Mouse (Mus musculus) adrenal gland, postnatal 4 days (tissue): ENCODE measurements around the gene Calm3. TPM values are rescaled to one million over a fixed set of nuclear protein-coding genes. Genes with fewer than 3 reads are reported as not detected.

Source experiments
- DNase-seq, 2 experiments: peaks; one replicate each; pipeline ENCODE4 v3.0.0; 2021 to 2022; ENCODE audit warnings: low spot score in 2 of 2, mixed read lengths in 2 of 2
- total RNA-seq, 2 experiments: library from RNA; stranded (reverse); gene quantifications; 2 replicates each; pipeline ENCODE4 v1.2.3; 2021

The Calm3 gene
- total RNA-seq, 2 experiments from 2014 or later = 330 to 344 TPM

- peak; percentile 70 to 77 for DNase-seq
Measured at GRCm38 (mm10) chr7:16891641-16892351, 32.1 kb downstream of the Calm3 start, which contains the start of gene Gng8. Gng8 (plus strand) TSS chr7:16891786.

GRCm38 (mm10) chr7:16890944-16891343 is 33.0 kb downstream of the Calm3 start:
- no peak for DNase-seq

- DNase-seq = no peak
Measured at GRCm38 (mm10) chr7:16890536-16890935, 33.4 kb downstream of the Calm3 start.

GRCm38 (mm10) chr7:16885905-16886304 is 38.0 kb downstream of the Calm3 start:
- no peak for DNase-seq

GRCm38 (mm10) chr7:16885271-16885776 is 38.6 kb downstream of the Calm3 start:
- no peak for DNase-seq

GRCm38 (mm10) chr7:16884334-16884733 is 39.6 kb downstream of the Calm3 start:
- no peak for DNase-seq

- no peak for DNase-seq
Measured at GRCm38 (mm10) chr7:16883162-16883561, 40.8 kb downstream of the Calm3 start.

- DNase-seq = no peak
Measured at GRCm38 (mm10) chr7:16880615-16881014, 43.3 kb downstream of the Calm3 start.

GRCm38 (mm10) chr7:16879796-16880547 is 43.9 kb downstream of the Calm3 start:
- DNase-seq = no peak

GRCm38 (mm10) chr7:16877717-16878116 is 46.2 kb downstream of the Calm3 start:
- no peak for DNase-seq

- no peak for DNase-seq
Measured at GRCm38 (mm10) chr7:16876608-16877007, 47.3 kb downstream of the Calm3 start.

- DNase-seq = no peak
Measured at GRCm38 (mm10) chr7:16876006-16876405, 47.9 kb downstream of the Calm3 start.

- no peak for DNase-seq
Measured at GRCm38 (mm10) chr7:16875326-16875725, 48.6 kb downstream of the Calm3 start.

- DNase-seq = no peak
Measured at GRCm38 (mm10) chr7:16875310-16875325, 48.8 kb downstream of the Calm3 start, which contains the start of gene Dact3. Dact3 (plus strand) TSS chr7:16875317.

GRCm38 (mm10) chr7:16874756-16875309 is 49.1 kb downstream of the Calm3 start:
- DNase-seq = peak; percentile 93 to 99

- peak; percentile 55 to 56 for DNase-seq
Measured at GRCm38 (mm10) chr7:16874190-16874589, 49.7 kb downstream of the Calm3 start.

- no peak for DNase-seq
Measured at GRCm38 (mm10) chr7:16873392-16873791, 50.5 kb downstream of the Calm3 start.

- DNase-seq = no peak
Measured at GRCm38 (mm10) chr7:16872478-16872877, 51.4 kb downstream of the Calm3 start.

GRCm38 (mm10) chr7:16871600-16871999 is 52.3 kb downstream of the Calm3 start:
- DNase-seq = no peak

- no peak for DNase-seq
Measured at GRCm38 (mm10) chr7:16869497-16869896, 54.4 kb downstream of the Calm3 start.

- no peak for DNase-seq
Measured at GRCm38 (mm10) chr7:16867488-16867887, 56.4 kb downstream of the Calm3 start.
